Mouse (Mus musculus) layer of hippocampus, adult 18-20 months (tissue): ENCODE results near the gene Ctnnal1. TPM values are rescaled to one million over a fixed set of nuclear protein-coding genes. Genes with fewer than 3 reads are reported as not detected.

Source experiments
- DNase-seq, 2 experiments: peaks; one replicate each; pipeline ENCODE4 v3.0.0; 2022; ENCODE audit warnings: low spot score in 2 of 2
- total RNA-seq, 2 experiments: library from RNA; stranded (reverse); gene quantifications; 2 replicates each; pipeline ENCODE4 v1.2.3; 2021

Gene Ctnnal1
- total RNA-seq, 2 experiments from 2014 or later = 11.3 to 14.1 TPM

DNA sequence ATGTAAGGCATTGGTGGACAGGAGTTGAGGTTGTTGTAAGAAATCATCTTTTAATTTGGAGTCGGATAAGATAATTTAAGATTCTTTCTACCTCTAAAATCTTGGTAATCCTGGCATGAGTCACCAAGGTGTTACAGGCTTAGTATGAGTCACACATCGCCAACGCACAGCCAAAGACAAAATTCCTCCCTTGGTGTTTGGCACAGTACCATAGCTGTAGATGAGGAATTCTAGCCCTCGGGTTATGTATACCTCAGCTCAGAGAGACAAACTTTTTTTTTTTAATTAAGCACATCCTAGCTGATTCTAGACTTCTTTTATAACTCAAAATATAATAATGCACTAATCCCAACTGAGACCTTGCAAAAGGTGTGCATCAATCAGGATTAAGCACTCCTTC is 972 bp downstream of the Ctnnal1 start:
- peak in 1 of 2 experiments; percentile 29 for DNase-seq

DNA sequence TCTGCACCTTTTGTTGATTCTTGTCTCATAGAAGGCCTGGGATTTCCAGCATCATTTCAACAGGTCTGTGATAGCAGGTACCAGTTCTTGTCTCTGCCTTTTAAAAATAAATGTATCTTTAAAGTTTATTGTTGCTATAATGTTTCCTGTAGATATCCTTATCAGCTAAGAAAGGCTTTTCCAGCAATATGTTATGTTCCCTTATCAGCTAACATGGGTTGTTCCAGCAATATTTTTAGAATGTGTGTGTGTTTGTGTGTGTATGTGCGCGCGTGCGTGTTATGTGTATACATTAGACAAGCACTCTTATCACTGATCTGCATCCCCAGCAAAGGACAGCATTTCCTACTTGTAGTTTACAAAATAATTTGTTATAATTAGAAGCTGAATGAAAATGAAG is 3.4 kb downstream of the Ctnnal1 start:
- no peak for DNase-seq

DNA sequence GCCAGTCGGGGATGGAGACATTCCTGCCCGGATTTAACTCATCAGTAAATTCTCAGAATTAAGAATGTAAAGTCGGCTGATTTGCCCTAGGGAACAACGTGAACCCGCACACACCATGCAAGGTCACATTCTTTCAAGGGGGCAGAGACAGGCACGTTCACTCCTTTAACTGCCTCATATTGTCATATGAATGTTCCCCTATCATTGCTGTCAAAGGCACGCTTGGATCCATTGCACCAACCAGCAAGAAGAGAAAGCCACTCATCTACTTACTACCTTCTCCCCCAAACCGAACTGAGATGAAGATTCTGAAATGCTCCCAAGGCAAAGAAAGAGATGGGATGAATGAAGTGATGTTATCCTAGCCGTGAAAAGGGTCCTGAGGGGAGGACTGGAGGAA is 6.3 kb downstream of the Ctnnal1 start:
- no peak for DNase-seq

DNA sequence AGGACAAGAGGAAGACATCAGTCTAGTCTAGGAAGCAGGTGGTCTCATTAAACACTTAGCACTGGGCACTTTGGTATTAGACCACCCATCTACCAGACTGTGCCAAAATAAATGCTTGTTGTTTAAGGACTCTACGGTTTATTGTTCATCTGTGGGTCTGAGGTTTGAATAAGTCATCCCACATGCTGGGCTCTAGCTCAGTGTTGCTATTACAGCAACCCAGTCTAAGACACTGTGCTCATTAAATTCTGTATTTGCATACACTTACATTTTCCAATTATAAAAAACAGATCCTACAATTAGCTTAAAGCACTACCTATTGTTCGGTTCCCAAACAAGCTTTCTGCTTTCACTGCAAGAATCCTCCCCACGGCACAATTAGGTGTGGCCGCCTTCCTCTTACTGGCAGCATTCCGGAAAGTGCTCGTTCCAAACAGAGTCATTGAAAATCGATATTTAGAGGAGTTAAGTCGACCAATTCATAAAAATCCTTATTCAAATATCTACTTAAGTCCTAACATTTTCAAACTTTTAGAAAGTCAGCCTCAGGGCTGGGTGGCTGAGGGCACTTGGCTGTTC is 8.5 kb downstream of the Ctnnal1 start:
- DNase-seq = no peak

- no peak for DNase-seq
Observed at GRCm38 (mm10) chr4:56855935-56856334, 9.1 kb downstream of the Ctnnal1 start.

- DNase-seq = no peak
Observed at GRCm38 (mm10) chr4:56850724-56851123, 14.3 kb downstream of the Ctnnal1 start.

GRCm38 (mm10) chr4:56848044-56848443 is 16.9 kb downstream of the Ctnnal1 start:
- no peak for DNase-seq

DNA sequence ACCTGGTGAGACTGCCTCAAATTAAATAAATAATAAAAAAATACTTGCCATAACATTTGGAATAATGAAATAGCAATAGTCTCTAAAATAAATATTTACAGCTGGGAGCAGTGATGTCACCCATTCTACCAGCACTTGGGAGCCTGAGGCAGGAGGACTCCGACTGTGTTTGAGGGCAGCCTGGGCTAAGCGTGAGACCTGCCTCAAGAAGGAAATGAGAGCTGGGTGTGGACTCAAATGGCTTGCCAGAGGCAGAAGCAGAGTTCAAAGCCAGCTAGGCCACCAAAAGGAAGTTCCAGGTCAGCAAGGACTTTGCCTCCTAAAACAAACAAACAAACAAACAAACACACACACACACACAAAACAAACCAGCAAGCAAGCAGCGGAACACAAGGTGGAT is 17.6 kb downstream of the Ctnnal1 start:
- no peak for DNase-seq

DNA sequence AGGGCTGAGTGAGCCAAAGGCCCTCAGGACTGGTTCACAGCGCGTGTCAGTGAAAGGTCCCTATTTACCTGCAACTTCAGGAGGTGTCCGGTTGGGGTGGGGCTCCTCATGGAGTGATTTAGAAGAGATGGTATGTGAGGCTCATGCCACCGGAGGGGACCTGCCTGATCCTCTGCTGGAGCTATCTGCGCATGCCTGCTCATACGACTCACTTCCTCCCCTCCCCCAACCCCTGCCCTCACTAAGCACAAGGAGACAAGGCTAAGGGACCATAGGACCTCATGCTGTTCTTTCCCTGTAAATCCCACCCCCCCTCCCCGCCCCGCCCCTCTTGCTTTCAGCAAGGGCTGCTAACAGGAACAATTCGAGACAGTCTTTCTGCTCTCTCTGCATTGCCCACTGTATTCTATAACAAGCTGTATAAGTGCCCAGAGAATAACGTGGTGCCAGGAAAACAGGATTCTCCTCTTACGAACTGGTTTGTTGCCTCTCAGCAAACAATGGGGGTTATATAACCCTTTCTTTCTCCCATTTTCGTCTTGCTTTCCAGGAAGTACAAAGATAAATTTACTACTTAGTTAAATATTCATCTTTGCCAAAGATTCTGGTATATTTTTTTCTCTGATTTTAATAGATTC is 19.0 kb downstream of the Ctnnal1 start:
- no peak for DNase-seq

GRCm38 (mm10) chr4:56844911-56845310 is 20.1 kb downstream of the Ctnnal1 start:
- DNase-seq = no peak

DNA sequence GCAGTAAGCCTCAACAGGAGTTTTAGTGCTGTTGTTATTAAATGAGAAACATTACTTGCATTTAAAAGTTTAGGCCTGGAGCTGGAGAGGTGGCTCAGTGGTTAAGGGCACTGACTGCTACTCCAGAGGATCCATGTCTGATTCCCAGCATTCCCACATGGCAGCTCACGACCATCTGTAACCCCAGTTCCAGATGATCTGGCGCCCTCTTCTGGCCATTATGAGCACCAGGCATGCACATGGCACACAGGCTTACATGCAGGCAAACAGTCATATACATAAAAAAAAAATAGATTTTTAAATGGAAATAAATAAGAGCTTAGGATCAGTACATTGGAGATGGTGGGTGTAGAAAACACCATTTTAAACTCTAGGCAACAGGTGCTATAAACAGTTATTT is 21.0 kb downstream of the Ctnnal1 start:
- no peak for DNase-seq

- no peak for DNase-seq
Observed at GRCm38 (mm10) chr4:56842501-56842900, 22.5 kb downstream of the Ctnnal1 start.

GRCm38 (mm10) chr4:56840297-56840696 is 24.7 kb downstream of the Ctnnal1 start:
- no peak for DNase-seq

GRCm38 (mm10) chr4:56837661-56838060 is 27.3 kb downstream of the Ctnnal1 start:
- no peak for DNase-seq

GRCm38 (mm10) chr4:56831998-56832397 is 33.0 kb downstream of the Ctnnal1 start:
- DNase-seq = no peak

DNA sequence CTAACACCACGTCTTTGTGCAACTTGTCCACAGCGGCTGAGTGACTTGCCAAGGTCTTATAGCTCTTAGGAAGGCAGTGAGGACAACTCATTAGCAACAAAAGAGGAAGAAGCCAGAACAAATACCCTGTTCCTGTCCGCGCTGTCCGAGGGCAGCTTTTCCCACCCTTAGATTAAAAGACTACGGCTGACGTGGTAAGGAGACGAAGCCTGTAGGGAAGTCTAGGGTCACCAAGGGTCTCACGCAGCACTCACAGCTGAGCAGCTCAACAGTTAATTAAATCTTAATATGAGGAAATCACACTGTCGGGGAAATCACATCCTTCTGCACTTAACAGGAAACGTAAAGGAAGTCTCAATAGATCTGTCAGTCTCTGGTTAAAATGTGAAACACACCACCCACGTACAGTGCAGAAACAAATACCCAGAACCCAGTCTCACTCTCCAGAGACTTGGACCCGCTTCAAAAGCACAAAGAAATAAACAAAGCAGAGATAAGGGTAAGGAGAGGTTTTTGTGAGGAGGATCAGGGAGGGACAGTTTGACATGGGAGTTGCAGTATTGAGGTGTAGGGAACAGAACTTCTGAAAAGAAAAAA is 33.9 kb downstream of the Ctnnal1 start:
- no peak for DNase-seq

DNA sequence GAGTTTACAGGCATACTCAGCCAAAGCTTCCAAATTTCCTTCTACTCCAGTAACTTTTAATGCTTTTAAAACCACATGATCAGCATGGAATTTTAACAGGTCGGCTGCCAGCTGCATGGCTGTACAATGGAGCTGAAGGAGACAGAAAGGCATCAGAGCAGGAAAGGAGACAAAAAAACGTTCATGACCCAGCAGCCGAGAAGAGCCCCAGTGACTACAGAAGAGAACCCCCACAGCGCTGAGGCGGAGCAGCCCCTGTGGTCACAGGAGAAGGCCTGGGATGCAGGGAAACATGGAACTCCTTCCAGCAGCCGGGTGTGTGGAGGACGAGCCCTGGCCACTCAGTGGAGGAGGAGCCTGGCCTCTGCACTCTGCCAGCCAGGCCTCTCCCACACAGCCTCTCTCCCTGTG is 35.5 kb downstream of the Ctnnal1 start:
- DNase-seq = peak; percentile 44 to 64

GRCm38 (mm10) chr4:56828932-56829331 is 36.1 kb downstream of the Ctnnal1 start:
- no peak for DNase-seq

GRCm38 (mm10) chr4:56824231-56824630 is 40.8 kb downstream of the Ctnnal1 start:
- DNase-seq = no peak

GRCm38 (mm10) chr4:56820017-56820550 is 44.9 kb downstream of the Ctnnal1 start:
- peak in 1 of 2 experiments; percentile 63 for DNase-seq

- DNase-seq = no peak
Observed at GRCm38 (mm10) chr4:56815131-56815530, 49.9 kb downstream of the Ctnnal1 start.

DNA sequence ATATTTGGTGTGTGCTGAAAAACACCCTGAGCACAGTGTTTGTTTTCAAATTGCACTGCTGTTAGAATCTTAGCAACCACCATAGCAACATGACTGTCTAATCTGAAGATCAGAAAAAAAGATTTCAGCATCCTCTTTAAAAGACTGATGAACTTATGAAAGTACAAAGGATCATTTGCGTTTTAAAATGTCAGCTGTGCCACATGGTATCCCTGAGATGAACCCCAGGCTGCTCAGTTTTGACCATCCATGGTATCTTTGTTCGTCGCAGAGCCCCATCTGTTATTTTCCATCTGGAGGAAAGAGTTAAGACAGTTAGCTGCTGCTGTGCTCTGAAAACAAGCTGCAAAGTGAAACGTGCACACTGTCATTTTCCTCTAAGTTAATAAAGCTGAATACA is 52.9 kb downstream of the Ctnnal1 start:
- peak in 1 of 2 experiments; percentile 63 for DNase-seq

- no peak for DNase-seq
Observed at GRCm38 (mm10) chr4:56811642-56812041, 53.3 kb downstream of the Ctnnal1 start.
